Mouse (Mus musculus) forebrain, embryonic 13.5 days (tissue): ENCODE measurements around the gene Rassf5. TPM values are rescaled to one million over a fixed set of nuclear protein-coding genes. Genes with fewer than 3 reads are reported as not detected.

Source experiments
- ATAC-seq: fragments of 200-750 bp; cut with Nextera tagmentation; 2 replicates; pipeline ENCODE4 v1.8.0; 2017
- H3K27ac ChIP-seq: fragments of 300-500 bp; sonication (generic); 2 replicates; pipeline ENCODE4 v1.5.1; 2015; ENCODE audit warnings: inconsistent platforms, mild to moderate bottlenecking, moderate library complexity
- H3K27me3 ChIP-seq: fragments of 300-500 bp; sonication (generic); 2 replicates; pipeline ENCODE4 v1.6.1; 2015; ENCODE audit warnings: mild to moderate bottlenecking, inconsistent platforms
- H3K36me3 ChIP-seq: fragments of 300-500 bp; sonication (generic); 2 replicates; pipeline ENCODE4 v1.6.1; 2015; ENCODE audit warnings: mild to moderate bottlenecking, inconsistent platforms; ENCODE audit not compliant: poor library complexity, severe bottlenecking
- H3K4me1 ChIP-seq: fragments of 300-500 bp; sonication (generic); 2 replicates; pipeline ENCODE4 v1.6.1; 2015; ENCODE audit warnings: inconsistent platforms
- H3K4me2 ChIP-seq: fragments of 300-500 bp; sonication (generic); 2 replicates; pipeline ENCODE4 v1.6.1; 2015; ENCODE audit warnings: inconsistent platforms, mild to moderate bottlenecking, moderate library complexity
- H3K4me3 ChIP-seq: fragments of 300-500 bp; sonication (generic); 2 replicates; pipeline ENCODE4 v1.5.1; 2015; ENCODE audit warnings: mild to moderate bottlenecking, inconsistent platforms
- H3K9ac ChIP-seq: fragments of 300-500 bp; sonication (generic); 2 replicates; pipeline ENCODE4 v1.6.1; 2015; ENCODE audit warnings: mild to moderate bottlenecking, inconsistent platforms
- H3K9me3 ChIP-seq: fragments of 300-500 bp; sonication (generic); replicated peaks from 2 replicates; pipeline ENCODE4 v1.6.1; 2016; ENCODE audit warnings: inconsistent platforms
- WGBS: fragments of 180-500 bp; shearing (Covaris S2); methylation state at CpG from one replicate; pipeline ENCODE4 v1.1.7; 2015; 5-methylcytosine and 5-hydroxymethylcytosine counted together
- polyA plus RNA-seq: library from polyadenylated mRNA; unstranded; fragments of >200 nt; fragmentation: Nextera tagmentation; extraction: Ambion mirVana; gene quantifications from 2 replicates; pipeline ENCODE4 v1.2.1, GENCODE M21; 2015

Rassf5 gene
- polyA plus RNA-seq, 1 experiment from 2014 or later: 1.1 TPM

DNA sequence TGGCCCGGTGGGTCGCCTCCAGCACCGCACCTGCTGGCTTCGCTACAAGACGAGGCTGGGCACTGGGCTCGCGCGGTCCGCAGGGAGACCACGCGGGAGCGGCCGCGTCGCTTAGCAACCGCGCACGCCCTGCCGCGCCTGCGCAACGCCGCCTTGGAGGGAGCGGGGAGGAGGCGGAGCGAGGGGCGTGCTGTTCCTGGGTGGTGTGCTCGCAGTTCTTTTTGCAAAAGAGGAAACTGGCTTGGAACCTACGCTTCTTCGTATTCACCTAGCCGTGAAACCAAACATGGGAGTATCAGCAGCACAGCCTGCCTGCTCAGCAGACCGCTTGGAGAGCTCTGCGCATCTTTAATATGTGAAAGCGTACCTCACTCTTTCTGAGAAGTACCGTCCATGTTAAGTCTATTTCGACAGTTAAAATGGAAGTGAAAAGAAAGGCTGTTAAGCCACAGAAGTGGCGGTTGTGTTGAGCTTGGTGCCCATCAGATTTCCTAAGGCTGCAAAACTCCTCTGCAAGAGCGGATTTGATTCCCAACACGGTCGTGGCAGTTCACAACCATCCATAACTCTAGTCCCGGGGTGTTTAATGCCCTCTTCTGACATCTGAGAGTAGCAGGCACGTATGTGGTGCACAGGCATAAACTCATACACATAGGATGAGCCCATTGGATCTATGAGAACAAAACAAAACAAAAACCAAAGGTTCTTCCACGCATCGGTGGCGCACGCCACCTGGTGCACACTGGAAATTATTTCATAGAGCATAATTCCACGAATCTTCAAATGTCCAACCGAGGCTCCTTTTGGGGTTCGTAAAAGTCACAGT lies 106.7 kb downstream of the Rassf5 start, which contains the start of gene Dyrk3:
Gene Dyrk3, minus strand, starts transcription at position 150 of the 826 bp plus-strand sequence.
- H3K4me3 ChIP-seq: peak within 1 kb of the TSS; percentile 80
- WGBS: 7% methylated on average over 47 of the region's 49 CpGs

DNA sequence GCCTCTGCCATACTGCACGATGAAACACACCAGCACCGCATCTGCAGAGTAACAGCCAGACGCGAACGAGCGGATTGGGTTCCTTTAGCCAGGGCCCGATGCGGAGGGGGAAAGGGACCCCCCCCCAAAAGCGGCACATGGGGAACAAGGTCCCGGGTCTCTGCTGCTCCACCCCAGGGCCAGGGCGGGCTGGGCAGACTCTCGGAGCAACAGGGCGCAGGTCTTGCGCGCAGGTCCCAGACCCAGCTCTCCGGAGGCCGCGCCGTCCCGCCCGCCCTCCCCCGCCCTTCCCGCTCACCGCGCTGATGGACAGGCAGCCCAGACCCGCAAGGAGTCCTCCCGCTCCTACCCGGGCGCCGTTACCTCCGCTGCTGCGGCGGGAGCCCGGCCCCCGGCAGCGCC lies 107.3 kb downstream of the Rassf5 start:
- peak; percentile 87 for ATAC-seq
- no peaks in the 10 kb centered on the region for H3K9me3 ChIP-seq
- H3K4me1 ChIP-seq: peaks cover 49% of the 10 kb centered on the region
- H3K4me2 ChIP-seq: peak overlapping the region; percentile 71
- H3K27me3 ChIP-seq: no peaks in the 10 kb centered on the region
- peak overlapping the region; percentile 88 for H3K9ac ChIP-seq
- peak overlapping the region; percentile 80 for H3K4me3 ChIP-seq
- H3K27ac ChIP-seq: peak overlapping the region; percentile 91
- WGBS: 0% methylated on average over 26 of the region's 36 CpGs
- peaks cover 7% of the 10 kb centered on the region; the same call in 1 of the 2 replicates for H3K36me3 ChIP-seq

More for the DNA sequence above, 106.7 kb downstream of the Rassf5 start, which contains the start of gene Dyrk3:
- H3K36me3 ChIP-seq: no peaks in the 10 kb centered on the region
- H3K4me1 ChIP-seq: peaks cover 46% of the 10 kb centered on the region
- peak within 1 kb of the TSS; percentile 88 for H3K9ac ChIP-seq
- peak within 1 kb of the TSS; percentile 91 for H3K27ac ChIP-seq
- ATAC-seq: peak; percentile 97
- no peaks in the 10 kb centered on the region for H3K27me3 ChIP-seq
- no peaks in the 10 kb centered on the region for H3K9me3 ChIP-seq
- peak within 1 kb of the TSS; percentile 71 for H3K4me2 ChIP-seq

DNA sequence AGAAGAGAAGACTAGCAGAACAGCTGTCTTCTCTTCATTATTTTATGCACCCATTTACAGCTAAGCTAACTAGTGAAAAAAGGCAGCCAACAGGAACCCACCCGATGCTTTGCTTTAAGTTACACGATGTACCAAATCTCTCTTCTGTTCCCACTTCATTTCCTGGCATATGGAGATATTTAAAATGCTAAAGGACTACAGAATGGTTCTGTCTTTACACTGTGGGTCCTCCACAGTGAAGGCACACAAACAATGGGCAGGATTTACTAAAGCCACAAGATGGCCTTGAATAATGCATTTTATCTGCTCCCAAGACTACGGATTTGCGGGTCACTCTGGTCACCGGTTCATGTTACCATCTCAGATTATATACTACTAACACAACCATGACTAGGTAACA lies 107.9 kb downstream of the Rassf5 start:
- H3K27me3 ChIP-seq: no peaks in the 10 kb centered on the region
- ATAC-seq: no peak
- WGBS: 4% methylated on average over 5 of the region's 5 CpGs
- H3K4me2 ChIP-seq: peak overlapping the region; percentile 71
- peaks cover 13% of the 10 kb centered on the region; the same call in 1 of the 2 replicates for H3K36me3 ChIP-seq
- H3K27ac ChIP-seq: no peak overlapping the region
- peaks cover 49% of the 10 kb centered on the region for H3K4me1 ChIP-seq
- H3K4me3 ChIP-seq: peak overlapping the region; percentile 80
- peak overlapping the region; percentile 88 for H3K9ac ChIP-seq
- H3K9me3 ChIP-seq: no peaks in the 10 kb centered on the region

DNA sequence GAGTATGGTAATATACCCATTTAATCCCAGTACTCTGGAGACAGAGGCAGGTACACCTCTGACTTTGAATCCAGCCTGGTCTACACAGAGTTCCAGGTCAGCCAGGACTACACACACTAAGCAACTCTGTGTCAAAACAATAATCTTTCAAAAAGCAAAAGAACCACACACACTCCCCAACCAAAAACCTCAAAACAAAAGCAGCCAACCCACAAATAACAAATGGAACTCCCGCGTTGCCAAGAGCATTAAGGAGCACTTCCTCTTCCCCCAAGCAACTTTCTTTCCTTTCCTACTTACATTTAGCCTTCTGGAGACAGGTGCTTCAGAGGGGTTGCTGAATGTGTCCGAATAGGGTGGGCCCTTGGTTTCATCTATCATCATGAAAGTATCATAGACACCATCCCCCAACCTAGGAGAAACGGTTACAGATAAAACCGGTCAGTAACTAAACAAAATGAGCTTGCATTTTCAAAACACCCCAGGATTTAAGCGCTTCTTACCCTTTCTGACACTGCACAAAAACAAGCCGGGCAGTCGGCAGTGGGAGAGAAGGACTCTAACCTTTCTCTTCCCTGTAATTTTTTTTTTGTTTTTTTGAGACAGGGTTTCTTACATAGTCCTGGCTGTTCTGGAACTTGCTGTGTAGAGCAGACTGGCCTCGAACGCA lies 109.0 kb downstream of the Rassf5 start:
- Histone ChIP-seq H3K9me3 (no peaks in the 10 kb centered on the region), H3K4me1 (peaks cover 49% of the 10 kb centered on the region), H3K9ac (peak overlapping the region; percentile 34; the same call in 1 of the 2 replicates), H3K4me2 (peak overlapping the region; percentile 71), H3K4me3 (peak overlapping the region; percentile 80), H3K36me3 (peaks cover 16% of the 10 kb centered on the region; the same call in 1 of the 2 replicates), H3K27me3 (no peaks in the 10 kb centered on the region), H3K27ac (no peak overlapping the region)
- no peak for ATAC-seq
- WGBS: 79% methylated on average over 10 of the region's 10 CpGs

DNA sequence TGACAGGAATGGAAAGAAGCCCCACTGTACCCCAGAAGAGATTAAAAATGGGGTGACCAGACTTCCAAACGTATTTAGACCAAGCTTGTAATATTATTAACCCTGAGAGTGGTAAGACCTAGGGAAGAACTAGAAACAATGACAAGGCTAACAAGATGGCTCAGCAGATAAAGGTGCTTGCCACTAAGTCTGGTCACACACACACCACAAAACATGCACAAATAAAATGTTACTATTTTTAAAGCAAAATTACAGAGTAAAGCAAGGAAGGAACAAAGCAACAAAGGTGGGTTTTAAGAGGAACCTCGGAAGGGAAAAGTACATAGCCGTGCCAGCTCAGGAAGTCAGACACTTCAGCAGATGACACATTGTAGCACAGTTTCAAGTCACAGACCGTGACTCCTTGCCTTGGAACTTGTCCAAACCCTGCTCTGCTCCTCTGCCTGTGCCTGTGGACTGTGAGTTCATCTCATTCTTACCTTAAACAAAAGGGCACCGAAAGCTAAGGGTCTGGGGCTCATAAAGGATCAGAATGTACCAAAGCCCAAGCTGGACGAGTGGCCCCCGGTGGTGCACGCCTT lies 110.0 kb downstream of the Rassf5 start:
- Histone ChIP-seq H3K27ac (peak overlapping the region; percentile 68), H3K4me2 (peak overlapping the region; percentile 71), H3K27me3 (no peaks in the 10 kb centered on the region), H3K4me3 (no peak overlapping the region), H3K4me1 (peaks cover 49% of the 10 kb centered on the region), H3K9me3 (no peaks in the 10 kb centered on the region), H3K36me3 (peaks cover 26% of the 10 kb centered on the region), H3K9ac (no peak overlapping the region; the same call in 1 of the 2 replicates)
- 34% methylated on average over 8 of the region's 8 CpGs for WGBS
- ATAC-seq: no peak

DNA sequence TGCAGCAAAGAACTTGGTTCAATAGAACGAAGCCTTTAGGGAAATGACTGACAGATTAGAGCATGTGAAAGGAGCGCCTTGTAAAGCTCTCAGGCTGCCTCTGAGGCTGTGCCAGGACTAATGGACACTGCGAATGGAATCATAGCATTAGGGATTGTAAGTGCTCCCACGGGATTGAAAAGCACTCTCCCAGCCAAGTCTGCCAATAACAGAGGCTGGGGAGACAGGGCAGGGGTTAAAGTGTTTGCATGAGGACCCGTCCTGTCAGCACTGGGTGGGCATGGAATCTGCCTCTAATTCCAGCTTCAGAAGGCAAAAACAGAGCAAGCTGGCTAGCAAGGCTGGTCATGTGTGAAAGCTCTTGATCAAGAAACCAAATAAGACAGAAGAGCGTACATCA lies 110.8 kb downstream of the Rassf5 start:
- Histone ChIP-seq H3K36me3 (peaks cover 34% of the 10 kb centered on the region), H3K27ac (peak overlapping the region; percentile 68), H3K4me2 (peak overlapping the region; percentile 71), H3K9ac (no peak overlapping the region), H3K27me3 (no peaks in the 10 kb centered on the region), H3K4me3 (no peak overlapping the region), H3K9me3 (no peaks in the 10 kb centered on the region), H3K4me1 (peaks cover 47% of the 10 kb centered on the region)
- peak; percentile 29 for ATAC-seq
- WGBS: 19% methylated on average over 6 of the region's 6 CpGs

Other genes with a start within 250 kb of the Rassf5 start
- gene Il10, start 225.4 kb downstream of the Rassf5 start, polyA plus RNA-seq: not detected in 2 replicates
- 28.4 and 30.5 TPM in 2 replicates for gene Mapkapk2, start 147.4 kb downstream of the Rassf5 start, polyA plus RNA-seq
- 16.7 and 18.9 TPM in 2 replicates for gene Dyrk3, start 106.9 kb downstream of the Rassf5 start, polyA plus RNA-seq
- gene Eif2d, start 92.1 kb downstream of the Rassf5 start, polyA plus RNA-seq: 55.0 and 60.6 TPM in 2 replicates
- gene Ikbke, start 34.3 kb upstream of the Rassf5 start, polyA plus RNA-seq: 0.21 and 0.39 TPM in 2 replicates